Mouse (Mus musculus) urinary bladder, postnatal 25 days (tissue): ENCODE measurements at regions not wholly inside any gene's neighbourhood (a gene's known extent, or its start where the extent isn't known, plus 50 kb on each side); places are given as distances from the start of the nearest gene placed in this dataset.

ENCODE experiments used
- DNase-seq: peaks from one replicate; pipeline ENCODE4 v3.0.0; 2022; ENCODE audit warnings: low spot score

DNA sequence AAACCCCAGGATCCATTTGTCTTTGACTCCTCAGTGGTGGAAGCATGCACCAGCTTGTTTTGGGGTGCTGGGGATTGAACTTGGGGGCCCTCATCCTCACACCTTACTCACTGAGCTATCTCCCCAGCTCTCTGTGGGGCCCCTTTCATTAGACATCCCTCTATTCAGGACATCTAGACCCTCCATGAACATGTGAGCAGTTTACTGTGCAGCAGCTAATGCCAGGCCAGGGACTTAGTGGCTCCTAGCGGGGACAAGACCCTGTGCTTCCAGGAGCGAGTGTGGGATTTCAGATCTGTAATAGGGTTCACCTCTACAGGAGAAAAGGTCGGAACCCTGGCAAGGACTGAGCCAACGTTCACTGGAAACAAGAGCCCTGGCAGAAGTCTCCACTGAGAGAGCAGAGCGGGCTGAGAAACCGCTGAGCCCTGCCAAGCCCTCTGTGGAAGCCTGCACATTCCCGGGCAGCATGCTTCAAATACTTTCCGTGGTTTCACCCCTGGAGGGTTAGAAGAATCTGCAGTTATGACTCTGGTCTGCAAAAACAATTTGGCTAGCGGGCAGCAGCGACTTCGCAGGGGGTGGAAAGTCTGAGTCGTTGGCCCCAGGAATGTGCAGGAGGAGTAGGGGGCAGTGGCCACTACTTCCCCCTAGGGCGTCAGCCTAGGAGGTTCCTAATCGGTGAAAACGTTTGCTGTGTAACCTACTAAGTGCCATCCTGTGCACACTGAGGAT is 125.6 kb downstream of the Smad6 start:
- peak; percentile 35 for DNase-seq

- DNase-seq: no peak
Observed at GRCm38 (mm10) chr9:63892235-63892971, 129.5 kb downstream of the Smad6 start.

DNA sequence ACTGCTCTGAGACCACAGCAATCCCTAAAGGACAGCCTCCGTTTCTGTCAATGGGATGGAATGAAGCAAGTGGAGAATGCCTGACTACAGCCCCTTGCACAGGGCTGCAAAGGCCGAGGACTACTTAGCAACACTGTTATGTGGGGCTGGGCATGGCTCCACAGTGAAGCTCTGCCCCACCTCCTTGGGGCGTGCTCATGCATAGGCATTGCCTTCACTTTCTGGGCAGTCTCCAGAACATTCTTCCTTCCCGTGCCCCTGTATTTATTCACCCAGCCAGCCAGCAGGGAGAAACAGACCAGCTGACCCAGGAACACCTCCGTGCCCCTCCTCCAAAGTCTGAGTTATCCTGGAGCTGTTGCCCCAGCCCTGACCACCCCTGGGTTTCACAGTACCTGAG is 131.1 kb downstream of the Smad6 start:
- no peak for DNase-seq

GRCm38 (mm10) chr9:63889570-63889969 is 131.8 kb upstream of the Smad3 start:
- DNase-seq: no peak

GRCm38 (mm10) chr9:63884971-63885370 is 127.2 kb upstream of the Smad3 start:
- no peak for DNase-seq

- no peak for DNase-seq
Observed at GRCm38 (mm10) chr9:63883738-63884520, 126.1 kb upstream of the Smad3 start.

DNA sequence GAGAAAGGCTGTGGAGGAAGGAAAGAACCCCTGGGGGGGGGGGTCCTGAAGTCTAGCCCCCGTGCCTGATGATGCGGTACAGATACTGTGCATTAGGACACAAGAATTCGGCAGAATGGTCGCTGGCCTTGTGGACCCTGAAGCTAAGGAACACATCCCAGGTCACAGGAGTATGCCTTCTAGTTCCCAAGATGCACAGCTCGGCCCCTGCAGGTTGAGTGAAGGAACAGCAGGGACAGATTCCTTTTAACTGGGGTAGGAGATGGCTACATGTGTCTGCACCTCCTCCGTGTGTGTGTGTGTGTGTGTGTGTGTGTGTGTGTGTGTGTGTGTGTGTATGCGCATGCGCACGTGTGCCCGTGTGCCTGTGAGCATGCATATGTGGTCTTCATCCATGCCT is 123.9 kb upstream of the Smad3 start:
- DNase-seq: no peak

GRCm38 (mm10) chr9:63881261-63881563 is 123.4 kb upstream of the Smad3 start:
- DNase-seq: no peak

- DNase-seq: no peak
Observed at GRCm38 (mm10) chr9:63880487-63881260, 122.9 kb upstream of the Smad3 start.

DNA sequence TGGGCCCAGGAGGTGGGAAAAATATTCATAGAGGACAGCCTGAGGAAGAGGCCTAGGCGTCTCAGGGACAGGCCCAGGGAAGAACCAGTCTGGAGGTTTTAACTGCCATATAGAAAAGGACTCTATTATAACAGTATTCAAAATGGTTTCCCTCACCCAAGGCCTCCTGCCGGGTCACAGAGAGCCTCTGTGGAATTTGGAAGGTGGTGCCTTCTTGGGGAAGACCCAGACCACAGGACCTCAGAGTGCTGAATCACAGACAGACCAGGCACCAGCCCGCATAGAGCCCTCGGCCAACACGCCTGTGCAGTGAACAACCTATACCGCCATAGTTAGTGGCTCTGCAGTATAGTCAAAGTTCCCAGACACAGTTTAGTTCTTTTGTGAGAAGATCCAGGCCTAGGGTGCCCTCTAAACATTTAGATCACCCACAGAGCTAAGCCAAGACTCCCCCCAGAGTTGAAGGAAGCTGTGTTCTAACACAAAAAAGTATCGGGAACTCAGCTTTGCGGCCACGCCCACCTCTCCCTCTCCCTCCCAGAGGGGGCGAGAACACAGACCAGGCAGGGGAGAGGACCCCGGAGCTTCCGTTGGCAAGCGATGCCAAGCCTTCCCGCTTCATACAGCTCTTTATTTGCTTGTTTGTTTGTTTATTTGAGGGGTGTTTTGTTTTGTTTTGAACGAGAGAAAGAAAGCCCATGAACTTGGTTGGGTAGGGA is 122.1 kb upstream of the Smad3 start:
- DNase-seq: no peak

GRCm38 (mm10) chr9:63877864-63878263 is 120.1 kb upstream of the Smad3 start:
- DNase-seq: no peak

GRCm38 (mm10) chr9:63876886-63877285 is 119.1 kb upstream of the Smad3 start:
- DNase-seq: no peak

DNA sequence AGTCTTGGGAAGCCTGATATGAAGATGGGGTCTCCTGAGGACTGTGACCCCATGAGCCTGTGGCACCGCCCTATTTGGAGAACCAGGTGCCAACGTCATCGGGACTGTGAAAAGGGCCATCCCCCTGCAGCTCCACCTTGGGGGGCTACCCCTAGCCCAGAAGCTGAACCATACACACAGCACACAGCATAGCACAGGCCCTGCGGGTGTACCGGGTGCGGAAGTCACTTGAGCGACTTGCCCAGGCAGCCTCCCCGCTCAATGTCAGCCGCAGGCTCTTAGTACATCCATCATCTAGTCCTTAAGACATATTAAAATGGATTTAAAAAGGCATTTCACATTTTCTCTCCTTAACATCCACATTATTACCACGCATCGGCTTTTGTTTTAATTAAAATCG is 118.2 kb upstream of the Smad3 start:
- no peak for DNase-seq

GRCm38 (mm10) chr9:63875193-63875592 is 117.4 kb upstream of the Smad3 start:
- no peak for DNase-seq

DNA sequence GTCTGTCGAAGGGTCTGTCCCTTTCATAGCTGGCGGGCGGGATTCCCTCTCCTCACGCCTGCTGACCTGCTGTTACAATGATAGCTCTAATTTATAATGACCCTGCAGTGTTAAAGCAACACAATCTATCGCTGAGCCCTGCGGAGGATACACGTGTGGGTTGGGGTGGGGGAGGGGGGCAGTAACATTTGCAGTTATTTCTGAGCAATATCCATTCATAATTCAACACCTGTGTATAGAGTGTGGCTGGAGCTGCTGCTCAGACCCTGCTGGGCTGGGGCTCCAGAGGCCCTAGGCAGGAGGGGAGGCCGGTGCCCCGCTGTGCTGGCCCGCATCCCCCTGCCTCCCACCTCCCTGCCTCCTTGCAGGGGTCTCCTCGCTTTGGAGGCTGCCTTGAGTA is 106.6 kb upstream of the Smad3 start:
- no peak for DNase-seq

DNA sequence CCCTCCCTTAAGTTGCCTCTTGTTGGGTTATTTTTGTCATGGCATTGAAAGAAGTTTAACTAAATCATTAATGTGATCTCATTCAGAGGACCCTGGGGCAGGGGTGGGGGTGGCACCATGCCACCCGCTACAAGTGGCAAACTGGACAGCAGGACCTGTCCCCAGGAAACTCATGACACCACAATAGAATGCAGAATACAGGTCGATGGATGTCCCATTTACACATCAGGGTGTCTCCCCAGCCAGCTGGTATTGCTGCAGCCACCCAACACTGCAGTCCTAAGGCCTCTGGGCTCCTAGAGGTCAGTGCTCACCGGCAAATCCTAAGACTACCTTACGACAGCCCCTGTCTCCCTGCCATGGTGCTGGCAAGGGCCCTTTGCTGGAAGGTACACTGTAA is 105.5 kb upstream of the Smad3 start:
- no peak for DNase-seq

DNA sequence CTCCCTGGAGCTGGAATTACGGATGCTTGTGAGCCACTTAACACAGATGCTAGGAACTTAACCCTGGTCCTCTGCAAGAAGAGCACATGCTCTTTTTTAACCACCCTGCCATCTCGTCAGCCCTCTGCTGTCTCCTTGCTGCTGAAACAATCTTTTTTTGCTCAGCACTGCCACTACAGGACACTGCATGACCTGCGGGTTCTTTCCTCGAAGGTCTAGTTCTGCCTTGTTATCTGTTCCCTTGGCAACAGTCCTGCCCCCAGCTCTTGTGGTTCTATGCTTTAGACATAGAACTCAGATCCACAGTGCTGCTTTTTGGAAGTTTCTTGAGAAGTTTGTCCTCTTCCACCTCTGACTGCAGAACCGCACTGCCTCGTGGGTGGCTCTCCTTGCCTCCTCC is 104.6 kb upstream of the Smad3 start:
- DNase-seq: no peak

GRCm38 (mm10) chr9:63861418-63861817 is 103.6 kb upstream of the Smad3 start:
- DNase-seq: no peak

DNA sequence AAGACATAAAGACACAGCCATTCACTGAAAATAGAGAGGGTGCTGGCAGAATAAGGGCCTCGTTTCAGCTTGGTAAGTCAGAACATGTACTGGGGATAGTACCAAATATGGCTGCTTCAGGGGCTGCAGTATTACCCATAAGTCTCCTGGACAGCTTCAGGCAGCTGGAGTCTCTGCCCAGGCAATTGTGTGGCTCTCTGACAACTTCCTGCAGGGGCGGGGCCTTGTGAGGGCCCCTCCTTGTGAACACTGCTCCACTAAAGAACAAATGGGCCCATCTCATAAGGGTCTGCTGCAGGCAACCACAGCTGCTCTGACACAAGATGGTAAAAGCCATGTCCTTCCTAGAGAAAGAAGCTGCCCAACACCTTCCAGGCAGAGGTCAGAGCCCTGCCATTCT is 102.4 kb upstream of the Smad3 start:
- DNase-seq: no peak

DNA sequence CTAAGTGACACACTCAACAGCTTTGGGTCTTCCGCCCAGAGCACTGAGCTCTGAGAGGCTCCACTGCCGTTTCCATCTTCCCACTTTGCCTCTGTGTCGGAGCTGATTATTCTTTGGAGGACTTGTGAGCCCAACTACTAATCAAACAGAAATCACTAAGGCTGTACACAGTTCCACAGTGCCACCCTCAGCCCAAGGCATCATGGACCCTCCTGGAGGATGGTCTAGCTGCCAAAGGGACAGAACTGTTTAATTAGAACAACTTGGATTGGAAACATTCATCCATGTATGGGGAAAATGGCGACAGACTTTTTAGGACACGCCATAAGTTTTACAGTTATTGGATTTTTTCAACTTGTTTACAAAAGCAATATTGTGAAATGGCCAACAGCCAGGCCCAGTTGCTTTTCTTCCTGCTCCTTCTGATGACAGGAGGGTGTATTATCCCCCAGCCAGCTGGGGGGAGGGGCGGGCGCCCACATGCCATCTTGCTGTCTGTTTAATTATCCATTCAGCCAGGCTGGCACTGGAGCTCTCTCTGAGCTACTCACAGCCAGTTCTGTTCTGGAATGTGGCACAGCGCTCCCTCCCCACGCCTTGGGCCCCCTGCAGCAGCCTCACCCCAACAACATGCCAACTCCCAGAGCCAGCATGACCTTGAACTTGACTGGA is 98.4 kb upstream of the Smad3 start:
- DNase-seq: no peak

DNA sequence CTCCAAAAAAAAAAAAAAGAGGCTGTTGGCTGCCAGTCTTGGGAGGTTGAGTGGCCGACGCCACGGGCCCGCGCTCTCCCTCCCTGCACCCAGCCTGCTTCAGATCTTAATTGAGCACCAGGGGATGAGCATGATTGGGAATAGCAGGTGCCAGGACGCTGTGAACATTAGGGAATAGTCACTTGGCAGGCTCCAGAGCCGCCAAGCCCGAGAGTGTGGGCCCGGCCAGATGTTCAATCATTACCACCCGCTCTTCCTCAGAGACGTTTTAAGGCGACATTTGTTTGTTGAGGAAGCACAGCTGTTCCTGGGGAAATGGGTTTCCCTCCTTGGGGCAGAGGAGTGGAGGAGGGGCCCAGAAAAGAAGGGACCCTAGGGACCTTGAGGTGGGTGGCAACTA is 94.0 kb upstream of the Smad3 start:
- DNase-seq: no peak
